Mouse (Mus musculus) megakaryocyte, embryonic 14.5 days (primary cell): ENCODE results near the gene Klhl31. TPM values are rescaled to one million over a fixed set of nuclear protein-coding genes. Genes with fewer than 3 reads are reported as not detected.
A peak's percentile ranks its signal among the peaks of the same experiment; 100 is the strongest.

Experiments used
- H3K27me3 ChIP-seq: replicated peaks from 2 replicates; pipeline ENCODE3; 2012; ENCODE audit warnings: inconsistent platforms
- H3K36me3 ChIP-seq: replicated peaks from 2 replicates; pipeline ENCODE3; 2012; ENCODE audit warnings: low read length, inconsistent platforms, mixed read lengths
- H3K4me1 ChIP-seq: 2 replicates; pipeline ENCODE4 v1.6.1; 2012; ENCODE audit warnings: inconsistent platforms
- H3K4me3 ChIP-seq: replicated peaks from 2 replicates; pipeline ENCODE3; 2012; ENCODE audit warnings: moderate library complexity, mild to moderate bottlenecking, inconsistent platforms
- H3K9me3 ChIP-seq: 2 replicates; pipeline ENCODE4 v1.6.1; 2012; ENCODE audit warnings: inconsistent platforms
- FLI1 ChIP-seq: IDR thresholded peaks from 2 replicates; pipeline ENCODE4 v1.6.1; 2012; ENCODE audit warnings: low read length, inconsistent platforms, mixed read lengths
- GATA1 ChIP-seq: IDR thresholded peaks from 3 replicates; pipeline ENCODE4 v1.6.1; 2012; ENCODE audit warnings: mixed read lengths, low read length, inconsistent platforms, borderline replicate concordance
- polyA plus RNA-seq: library from polyadenylated mRNA; stranded (reverse); fragments of >175 nt; gene quantifications from 2 replicates; pipeline ENCODE4 v1.2.3, GENCODE M21; 2012; ENCODE audit warnings: low replicate concordance; ENCODE audit not compliant: insufficient read depth

Gene Klhl31
- polyA plus RNA-seq, 1 experiment = not detected

DNA sequence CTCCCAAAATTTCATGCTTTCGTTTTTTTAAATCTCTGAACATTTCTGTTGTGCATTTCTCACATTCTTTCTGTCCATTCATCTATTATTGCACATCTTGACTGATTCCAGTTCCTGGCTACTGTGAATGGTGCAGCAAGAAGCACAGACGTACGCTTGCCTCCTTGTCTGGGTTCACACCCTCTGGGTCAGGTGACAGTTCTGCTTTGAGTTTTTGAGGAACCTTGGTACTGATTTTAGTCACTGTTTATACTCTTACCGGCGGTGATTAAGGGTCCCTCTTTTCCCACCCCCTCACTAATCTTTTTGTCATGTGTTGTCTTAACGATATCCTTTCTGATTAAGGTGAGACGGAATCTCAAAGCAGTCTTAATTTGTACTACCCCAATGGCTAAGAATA, 15.5 kb downstream of the Klhl31 start:
- peaks cover 14% of the 10 kb centered on the region for H3K4me1 ChIP-seq
- H3K9me3 ChIP-seq = no peaks in the 10 kb centered on the region
- H3K36me3 ChIP-seq = no peaks in the 10 kb centered on the region
- peaks cover 28% of the 10 kb centered on the region for H3K27me3 ChIP-seq
- H3K4me3 ChIP-seq = no peak overlapping the region
- TF ChIP-seq FLI1 = no peak
- TF ChIP-seq GATA1 = no peak

DNA sequence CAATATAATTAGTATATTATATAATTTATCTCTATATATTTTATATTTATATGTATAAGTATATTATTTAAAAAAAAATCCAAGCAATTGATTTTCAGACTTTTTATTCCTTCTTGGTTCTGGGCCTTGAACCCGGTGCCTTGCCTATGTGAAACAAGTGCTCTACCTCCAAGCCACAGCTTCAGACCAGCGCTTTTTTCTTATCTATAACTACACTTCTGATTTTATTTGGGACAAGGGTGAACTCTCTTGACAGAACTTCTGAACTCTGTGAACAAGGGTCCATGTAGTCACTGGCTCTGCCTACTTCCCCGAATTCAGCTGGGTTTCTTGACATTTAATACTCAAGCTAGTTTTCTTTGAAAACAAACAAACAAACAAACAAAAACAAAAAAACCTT, 17.6 kb downstream of the Klhl31 start:
- H3K4me1 ChIP-seq = peaks cover 14% of the 10 kb centered on the region
- TF ChIP-seq FLI1 (no peak), GATA1 (no peak)
- peaks cover 32% of the 10 kb centered on the region for H3K27me3 ChIP-seq
- H3K4me3 ChIP-seq = no peak overlapping the region
- H3K36me3 ChIP-seq = no peaks in the 10 kb centered on the region
- H3K9me3 ChIP-seq = no peaks in the 10 kb centered on the region

DNA sequence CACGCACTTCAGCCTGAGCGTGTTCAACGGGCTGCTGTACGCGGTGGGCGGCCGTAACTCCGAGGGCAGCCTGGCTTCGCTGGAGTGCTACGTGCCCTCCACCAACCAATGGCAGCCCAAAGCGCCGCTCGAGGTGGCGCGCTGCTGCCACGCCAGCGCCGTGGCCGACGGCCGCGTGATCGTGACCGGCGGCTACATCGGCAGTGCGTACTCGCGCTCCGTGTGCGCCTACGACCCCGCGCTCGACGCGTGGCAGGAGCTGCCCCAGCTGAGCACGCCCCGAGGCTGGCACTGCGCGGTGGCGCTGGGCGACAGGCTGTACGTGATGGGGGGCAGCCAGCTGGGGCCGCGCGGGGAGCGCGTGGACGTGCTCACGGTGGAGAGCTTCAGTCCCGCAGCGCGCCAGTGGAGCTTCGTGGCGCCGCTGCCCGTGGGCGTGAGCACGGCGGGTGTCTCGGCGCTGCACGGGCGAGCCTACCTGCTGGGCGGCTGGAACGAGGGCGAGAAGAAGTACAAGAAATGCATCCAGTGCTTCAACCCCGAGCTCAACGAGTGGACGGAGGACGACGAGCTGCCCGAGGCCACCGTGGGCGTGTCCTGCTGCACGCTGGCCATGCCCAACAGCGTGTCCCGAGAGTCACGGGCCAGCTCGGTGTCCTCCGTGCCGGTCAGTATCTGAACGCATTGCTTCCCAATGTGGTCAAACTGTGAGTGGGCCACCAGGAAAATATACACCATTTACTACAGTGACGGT, 19.1 kb downstream of the Klhl31 start:
- H3K27me3 ChIP-seq = peaks cover 30% of the 10 kb centered on the region
- TF ChIP-seq FLI1 = no peak
- TF ChIP-seq GATA1 = no peak
- no peaks in the 10 kb centered on the region for H3K9me3 ChIP-seq
- no peaks in the 10 kb centered on the region for H3K36me3 ChIP-seq
- H3K4me1 ChIP-seq = peaks cover 14% of the 10 kb centered on the region
- H3K4me3 ChIP-seq = peak overlapping the region; percentile 92

DNA sequence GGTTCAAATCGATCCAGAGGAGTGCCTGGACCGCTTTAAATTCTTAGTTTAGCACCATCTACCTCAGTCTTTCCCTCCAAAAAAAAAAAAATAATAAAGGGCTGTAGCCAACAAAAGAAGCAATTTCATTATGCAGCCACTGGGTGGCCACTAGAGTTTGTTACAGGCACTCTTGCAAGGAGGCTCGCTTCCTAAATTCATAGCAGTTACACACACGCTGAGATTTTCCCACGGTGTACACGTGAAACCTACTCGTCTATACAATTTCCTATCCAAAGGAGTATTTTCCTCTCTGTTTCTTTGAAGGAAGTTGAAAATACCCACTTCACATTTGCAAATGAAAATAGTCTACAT, 19.6 kb downstream of the Klhl31 start:
- no peaks in the 10 kb centered on the region for H3K9me3 ChIP-seq
- TF ChIP-seq GATA1 (no peak), FLI1 (no peak)
- H3K27me3 ChIP-seq = peaks cover 26% of the 10 kb centered on the region
- peaks cover 14% of the 10 kb centered on the region for H3K4me1 ChIP-seq
- H3K4me3 ChIP-seq = peak overlapping the region; percentile 92
- H3K36me3 ChIP-seq = no peaks in the 10 kb centered on the region

DNA sequence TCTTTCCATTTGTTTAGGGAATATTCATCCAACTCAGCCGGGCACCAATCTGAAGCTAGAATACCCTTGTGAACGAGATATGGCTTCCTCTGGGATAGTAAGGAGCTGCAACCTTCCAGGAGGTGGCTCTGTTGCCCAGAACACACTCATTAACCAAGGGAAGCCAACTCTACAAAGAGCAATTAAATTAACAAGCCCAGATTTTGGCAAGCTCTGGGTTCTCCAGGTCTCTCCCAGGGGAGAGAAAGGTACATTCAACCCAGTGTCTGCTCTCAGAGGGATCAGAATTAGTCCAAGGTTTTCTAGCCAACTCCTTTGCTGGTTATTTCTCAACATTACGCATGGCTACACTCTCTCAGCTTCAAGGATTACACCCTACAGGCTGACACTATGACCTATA, 26.6 kb downstream of the Klhl31 start:
- Histone ChIP-seq H3K9me3 (no peaks in the 10 kb centered on the region), H3K4me3 (no peak overlapping the region), H3K27me3 (peaks cover 4% of the 10 kb centered on the region), H3K36me3 (no peaks in the 10 kb centered on the region), H3K4me1 (no peaks in the 10 kb centered on the region)
- TF ChIP-seq FLI1 = no peak
- no peak for TF ChIP-seq GATA1

DNA sequence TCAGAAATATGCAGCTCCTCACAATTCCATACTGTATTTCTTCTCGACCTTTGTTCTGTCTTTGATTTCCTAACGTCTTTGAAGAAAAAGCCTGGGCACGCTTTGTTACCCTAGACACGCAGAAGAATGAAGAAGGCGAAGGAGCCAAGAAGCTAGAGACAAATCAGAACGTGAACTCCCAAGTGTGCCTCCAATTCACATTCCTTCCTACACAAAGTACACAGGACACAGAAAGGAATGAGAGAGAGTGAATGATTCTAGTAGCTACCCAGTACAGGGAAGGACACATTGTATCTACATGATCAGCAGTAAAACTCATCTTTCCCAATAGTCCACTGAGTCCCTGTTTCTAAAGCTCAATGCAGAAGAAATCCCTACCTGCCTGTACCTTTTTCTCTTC, 33.8 kb downstream of the Klhl31 start:
- TF ChIP-seq FLI1 = no peak
- TF ChIP-seq GATA1 = no peak
- Histone ChIP-seq H3K9me3 (peaks cover 21% of the 10 kb centered on the region), H3K4me1 (no peaks in the 10 kb centered on the region), H3K4me3 (no peak overlapping the region), H3K27me3 (no peaks in the 10 kb centered on the region), H3K36me3 (no peaks in the 10 kb centered on the region)

DNA sequence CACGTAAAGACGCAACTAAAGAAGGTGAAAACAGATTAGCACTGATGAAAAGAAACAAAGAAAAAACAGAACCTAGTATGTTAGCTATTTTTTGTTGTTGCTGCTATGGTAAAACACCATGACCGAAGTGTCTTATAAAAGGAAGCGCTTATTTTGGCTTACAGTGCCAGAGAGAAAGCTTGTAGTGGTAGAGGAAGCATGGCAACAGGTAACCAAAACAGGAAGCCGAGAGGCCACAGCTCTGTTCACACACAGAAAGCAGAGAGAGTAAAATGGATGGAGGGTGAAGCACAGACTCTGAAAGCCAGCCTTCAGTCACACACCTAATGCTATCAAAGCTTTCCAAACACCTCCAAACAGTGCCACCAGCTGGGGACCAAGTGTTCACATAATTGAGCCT, 34.7 kb downstream of the Klhl31 start:
- TF ChIP-seq GATA1 = no peak
- no peak for TF ChIP-seq FLI1
- Histone ChIP-seq H3K4me1 (no peaks in the 10 kb centered on the region), H3K9me3 (peaks cover 21% of the 10 kb centered on the region), H3K27me3 (no peaks in the 10 kb centered on the region), H3K36me3 (no peaks in the 10 kb centered on the region), H3K4me3 (no peak overlapping the region)

DNA sequence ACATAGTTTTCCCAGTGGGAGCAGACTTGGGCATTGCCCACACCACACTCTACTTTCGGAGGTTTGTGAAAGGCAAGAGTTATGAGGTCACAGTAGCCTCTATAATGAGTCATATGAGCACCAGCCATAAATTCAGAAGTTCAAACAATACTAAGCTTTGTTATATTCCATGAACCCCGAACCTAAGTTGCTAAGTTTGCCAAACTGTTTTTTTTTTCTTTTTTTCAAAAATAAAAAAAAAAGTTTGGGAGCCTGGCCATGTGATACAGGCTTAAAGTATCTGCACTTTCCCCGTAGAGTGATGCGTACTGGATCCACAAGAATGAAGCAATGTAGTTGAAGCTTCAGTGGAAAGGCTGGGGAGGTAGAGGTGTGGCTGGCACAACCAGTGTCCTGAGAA, 36.9 kb downstream of the Klhl31 start:
- H3K27me3 ChIP-seq = no peaks in the 10 kb centered on the region

DNA sequence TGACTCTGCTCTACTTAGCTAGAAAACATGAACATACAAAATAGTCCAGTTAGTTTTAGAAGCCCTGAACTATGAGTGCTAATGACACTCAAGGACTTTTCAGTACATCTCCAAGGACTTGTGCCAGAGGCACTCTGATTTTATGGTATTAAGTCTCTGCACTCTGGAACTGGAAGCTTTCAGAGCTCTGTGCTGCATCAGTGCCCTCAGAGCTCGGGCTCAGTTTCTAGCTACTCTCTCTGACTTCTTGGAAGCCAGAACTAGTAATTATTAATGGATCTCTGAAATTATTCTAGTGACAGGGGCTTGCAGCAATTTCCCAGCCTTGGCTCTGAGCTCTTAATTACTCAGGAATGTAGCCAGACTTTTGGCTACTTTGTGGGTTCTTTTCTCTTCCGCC, 37.7 kb downstream of the Klhl31 start:
- no peak overlapping the region for H3K4me3 ChIP-seq
- TF ChIP-seq FLI1 (no peak), GATA1 (no peak)

More for the DNA sequence above, 36.9 kb downstream of the Klhl31 start:
- peaks cover 21% of the 10 kb centered on the region for H3K9me3 ChIP-seq
- H3K4me3 ChIP-seq = no peak overlapping the region
- H3K36me3 ChIP-seq = no peaks in the 10 kb centered on the region
- TF ChIP-seq FLI1 = no peak
- TF ChIP-seq GATA1 = no peak
- no peaks in the 10 kb centered on the region for H3K4me1 ChIP-seq

DNA sequence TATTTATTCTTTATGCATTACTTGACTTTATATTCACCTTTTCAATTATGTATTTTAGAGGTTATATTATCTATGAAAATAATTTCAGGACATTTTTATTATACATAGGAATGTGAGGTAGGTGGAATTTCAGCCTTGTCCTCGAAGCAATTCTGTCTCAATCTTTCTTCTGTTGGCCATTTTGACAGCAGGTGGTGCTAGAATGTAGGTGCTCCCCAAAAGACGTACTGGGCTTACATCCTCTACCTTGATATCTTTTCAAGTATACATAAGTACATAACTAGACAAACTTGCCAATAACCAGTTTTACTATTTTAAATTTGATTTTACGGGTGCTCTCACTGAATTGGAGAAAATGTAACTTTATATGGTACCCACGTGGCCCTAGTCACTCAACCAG, 48.6 kb downstream of the Klhl31 start:
- Histone ChIP-seq H3K4me3 (no peak overlapping the region), H3K36me3 (no peaks in the 10 kb centered on the region), H3K27me3 (no peaks in the 10 kb centered on the region), H3K9me3 (no peaks in the 10 kb centered on the region), H3K4me1 (peaks cover 6% of the 10 kb centered on the region)
- TF ChIP-seq FLI1 (no peak), GATA1 (no peak)

More for the DNA sequence above, 37.7 kb downstream of the Klhl31 start:
- H3K36me3 ChIP-seq = no peaks in the 10 kb centered on the region
- no peaks in the 10 kb centered on the region for H3K4me1 ChIP-seq
- peaks cover 21% of the 10 kb centered on the region for H3K9me3 ChIP-seq
- H3K27me3 ChIP-seq = no peaks in the 10 kb centered on the region
